Mouse (Mus musculus): ENCODE data around the gene Nifk. TPM values are rescaled to one million over a fixed set of nuclear protein-coding genes. Genes with fewer than 3 reads are reported as not detected.

Nifk gene
- polyA plus RNA-seq, 1 experiment from 2014 or later, result 56.7 TPM

DNA sequence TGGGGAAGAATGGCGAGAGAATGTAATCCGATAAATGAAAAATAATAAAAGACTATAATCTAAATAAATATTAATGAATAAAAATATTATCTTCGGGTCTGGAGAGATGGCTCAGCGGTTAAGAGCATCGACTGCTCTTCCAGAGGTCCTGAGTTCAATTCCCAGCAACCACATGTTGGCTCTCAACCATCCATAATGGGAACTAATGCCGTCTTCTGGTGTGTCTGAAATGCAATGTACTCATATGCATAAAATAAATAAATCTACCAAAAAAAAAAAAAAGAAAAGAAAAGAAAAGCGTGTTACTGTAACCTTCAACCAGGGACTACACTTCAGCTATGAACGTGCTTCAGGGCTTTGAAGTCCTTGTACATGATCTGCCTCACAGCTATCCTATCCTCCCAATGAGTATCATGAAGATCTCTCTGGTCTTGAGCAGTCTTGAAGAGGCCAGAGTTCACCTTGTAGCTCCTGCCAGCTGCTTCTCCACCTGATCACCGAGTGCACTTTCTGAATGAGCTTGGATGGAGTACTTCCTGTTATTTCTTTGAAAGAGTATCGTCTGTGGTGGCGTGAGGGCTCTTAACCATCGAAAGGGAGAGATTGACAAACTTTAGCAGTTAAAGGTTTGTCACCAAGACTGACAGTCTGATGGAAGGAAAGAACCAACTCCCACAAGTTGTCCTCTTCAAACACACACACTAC lies 9.9 kb upstream of the Nifk start, which contains the start of gene Tsn:
TSS of gene Tsn (minus strand) at position 118 of the 705 bp plus-strand sequence.
- peaks cover 6% of the 10 kb centered on the region for H3K4me1 ChIP-seq (ENCODE audit: control insufficient read depth, insufficient read depth, low read length)
- peak within 1 kb of the TSS; percentile 70 for H3K4me2 ChIP-seq
- no peaks in the 10 kb centered on the region for H3K9me3 ChIP-seq (replicated peaks; ENCODE audit: control insufficient read depth, low read length)
- H3K9ac ChIP-seq (ENCODE audit: low read depth, low read length), result peak within 1 kb of the TSS; percentile 96
- H3K36me3 ChIP-seq (ENCODE audit: control insufficient read depth, insufficient read depth, low read length), result no peaks in the 10 kb centered on the region
- 52% methylated on average over 12 of the region's 12 CpGs for WGBS (ENCODE audit: insufficient replicate concordance)
- H3K27ac ChIP-seq (ENCODE audit: low read depth, low read length), result peak within 1 kb of the TSS; percentile 89
- H3K27me3 ChIP-seq (ENCODE audit: control insufficient read depth, insufficient read depth, low read length), result no peaks in the 10 kb centered on the region
- ATAC-seq (replicated peaks; ENCODE audit: insufficient number of reproducible peaks, low FRiP score, low TSS enrichment), result no peak
- peak within 1 kb of the TSS; percentile 96 for H3K4me3 ChIP-seq (ENCODE audit: low read depth, low read length)

DNA sequence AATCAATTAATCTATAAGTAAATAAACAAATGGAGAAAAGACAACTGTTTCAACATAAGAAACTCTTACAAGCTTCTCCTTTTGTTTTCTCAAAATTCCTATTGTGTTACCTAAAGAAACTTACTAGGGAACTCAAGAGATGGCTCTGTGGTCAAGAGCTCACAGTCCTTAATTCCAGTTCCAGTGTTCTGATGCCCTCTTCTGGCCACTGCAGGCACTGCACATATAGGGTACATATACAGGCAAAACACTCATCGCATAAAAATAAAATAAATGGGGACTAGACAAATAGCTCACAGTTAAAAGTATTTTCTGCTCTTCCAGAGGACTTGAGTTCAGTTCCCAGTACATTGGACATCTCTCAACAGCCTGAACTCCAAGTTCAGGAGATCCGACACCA lies 943 bp upstream of the Nifk start:
- Histone ChIP-seq H3K36me3 (ENCODE audit: control insufficient read depth, insufficient read depth, low read length) (peaks cover 8% of the 10 kb centered on the region; the same call in 1 of the 2 replicates), H3K4me3 (ENCODE audit: low read depth, low read length) (no peak overlapping the region), H3K4me1 (ENCODE audit: control insufficient read depth, insufficient read depth, low read length) (peaks cover 8% of the 10 kb centered on the region), H3K4me2 (no peak overlapping the region), H3K27ac (ENCODE audit: low read depth, low read length) (no peak overlapping the region), H3K9ac (ENCODE audit: low read depth, low read length) (no peak overlapping the region), H3K9me3 (replicated peaks; ENCODE audit: control insufficient read depth, low read length) (no peaks in the 10 kb centered on the region), H3K27me3 (ENCODE audit: control insufficient read depth, insufficient read depth, low read length) (no peaks in the 10 kb centered on the region)
- 63% methylated on average over 2 of the region's 2 CpGs for WGBS (ENCODE audit: insufficient replicate concordance)
- ATAC-seq (replicated peaks; ENCODE audit: insufficient number of reproducible peaks, low FRiP score, low TSS enrichment), result no peak

DNA sequence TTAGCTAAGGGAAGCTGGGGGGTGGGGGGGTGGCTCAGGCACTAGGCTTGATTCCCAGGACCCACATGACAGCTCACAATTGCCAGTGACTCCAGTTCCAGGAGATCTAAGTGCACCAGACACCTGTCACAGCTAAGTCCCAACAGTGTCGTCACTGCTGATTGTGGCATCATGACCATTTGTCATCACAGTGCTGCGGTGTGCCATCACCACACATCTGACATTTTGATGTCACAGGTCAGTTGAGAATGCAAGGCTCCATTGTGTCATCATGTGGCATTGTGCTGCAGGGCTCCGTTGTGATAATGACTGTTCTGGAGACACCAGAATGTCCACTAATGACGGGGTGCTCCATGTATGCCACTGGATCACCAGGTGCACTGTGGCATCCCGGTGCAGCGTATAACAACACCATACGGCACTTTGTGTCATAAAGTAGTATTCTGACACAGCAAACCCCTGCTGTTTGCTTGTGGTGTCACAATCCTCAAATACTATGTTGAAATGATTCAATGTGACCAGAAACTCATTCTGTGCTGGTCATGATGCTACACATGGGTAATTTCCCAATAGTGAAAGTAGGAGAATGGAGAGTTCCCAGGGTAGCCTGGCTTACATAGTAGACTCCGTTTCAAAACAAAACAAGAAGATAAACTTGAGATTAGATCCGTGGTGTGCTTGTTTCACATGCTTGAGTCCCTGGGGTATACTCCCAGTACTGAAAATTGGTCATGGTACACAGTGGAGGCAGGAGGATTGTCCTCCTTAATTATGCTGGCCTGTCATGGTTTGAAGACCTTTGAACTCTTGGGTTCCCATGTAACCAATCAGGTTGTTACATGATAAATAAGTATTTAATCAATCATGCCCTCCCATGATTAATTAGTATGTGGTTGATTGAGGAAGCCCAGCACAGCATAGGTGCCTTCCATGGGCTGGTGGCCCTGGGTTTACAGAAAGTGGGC lies 13.4 kb downstream of the Nifk start:
- H3K9me3 ChIP-seq (replicated peaks; ENCODE audit: control insufficient read depth, low read length), result no peaks in the 10 kb centered on the region
- H3K4me2 ChIP-seq, result no peak overlapping the region
- peaks cover 9% of the 10 kb centered on the region for H3K36me3 ChIP-seq (ENCODE audit: control insufficient read depth, insufficient read depth, low read length)
- H3K27ac ChIP-seq (ENCODE audit: low read depth, low read length), result no peak overlapping the region
- H3K4me3 ChIP-seq (ENCODE audit: low read depth, low read length), result no peak overlapping the region
- no peaks in the 10 kb centered on the region for H3K27me3 ChIP-seq (ENCODE audit: control insufficient read depth, insufficient read depth, low read length)
- WGBS (ENCODE audit: insufficient replicate concordance), result 84% methylated on average over 9 of the region's 9 CpGs
- no peak for ATAC-seq (replicated peaks; ENCODE audit: insufficient number of reproducible peaks, low FRiP score, low TSS enrichment)
- no peak overlapping the region for H3K9ac ChIP-seq (ENCODE audit: low read depth, low read length)
- no peaks in the 10 kb centered on the region for H3K4me1 ChIP-seq (ENCODE audit: control insufficient read depth, insufficient read depth, low read length)

DNA sequence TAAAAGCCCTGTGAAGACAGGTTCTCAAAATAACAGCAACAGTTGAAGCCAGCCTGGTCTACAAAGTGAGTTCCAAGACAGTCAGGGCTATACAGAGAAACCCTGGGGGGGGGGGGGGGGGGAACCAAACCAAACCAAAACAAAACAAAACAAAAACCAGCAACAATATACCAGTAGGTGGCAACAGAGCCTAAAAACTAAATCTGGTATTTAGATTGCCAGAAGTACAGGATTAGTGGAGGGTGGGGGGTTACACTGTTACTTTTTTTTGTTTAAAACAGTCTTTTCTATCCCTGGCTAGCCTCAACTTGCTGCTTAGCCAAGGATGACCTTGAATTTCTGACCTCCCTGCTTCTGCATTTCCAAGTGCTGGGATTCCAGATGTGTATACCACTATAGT lies 14.2 kb downstream of the Nifk start:
- H3K4me3 ChIP-seq (ENCODE audit: low read depth, low read length), result no peak overlapping the region
- ATAC-seq (replicated peaks; ENCODE audit: insufficient number of reproducible peaks, low FRiP score, low TSS enrichment), result no peak
- peaks cover 9% of the 10 kb centered on the region for H3K36me3 ChIP-seq (ENCODE audit: control insufficient read depth, insufficient read depth, low read length)
- H3K9me3 ChIP-seq (replicated peaks; ENCODE audit: control insufficient read depth, low read length), result no peaks in the 10 kb centered on the region
- H3K4me2 ChIP-seq, result no peak overlapping the region
- no peak overlapping the region for H3K27ac ChIP-seq (ENCODE audit: low read depth, low read length)
- H3K27me3 ChIP-seq (ENCODE audit: control insufficient read depth, insufficient read depth, low read length), result no peaks in the 10 kb centered on the region
- H3K9ac ChIP-seq (ENCODE audit: low read depth, low read length), result no peak overlapping the region
- H3K4me1 ChIP-seq (ENCODE audit: control insufficient read depth, insufficient read depth, low read length), result no peaks in the 10 kb centered on the region

DNA sequence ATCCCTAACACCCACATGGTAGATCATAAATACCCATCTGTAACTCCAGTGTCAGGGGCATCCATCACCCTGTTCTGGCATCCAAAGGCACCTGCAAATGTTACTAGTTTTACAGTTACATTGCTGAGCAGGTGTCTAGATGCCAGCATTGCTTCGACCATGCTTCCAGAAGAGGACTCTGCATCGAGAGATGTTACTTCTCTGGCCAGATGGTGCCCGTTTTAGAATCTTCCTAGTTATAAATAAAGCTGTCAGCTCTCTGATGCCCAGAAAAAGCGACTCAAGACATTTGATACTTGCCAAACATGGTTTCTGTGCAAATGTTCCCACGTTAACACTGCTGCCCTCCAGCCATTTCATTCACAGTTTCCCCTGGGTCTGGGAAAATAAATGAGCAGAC lies 16.3 kb downstream of the Nifk start:
- no peak for ATAC-seq (replicated peaks; ENCODE audit: insufficient number of reproducible peaks, low FRiP score, low TSS enrichment)
- Histone ChIP-seq H3K27me3 (ENCODE audit: control insufficient read depth, insufficient read depth, low read length) (no peaks in the 10 kb centered on the region), H3K9ac (ENCODE audit: low read depth, low read length) (no peak overlapping the region), H3K9me3 (replicated peaks; ENCODE audit: control insufficient read depth, low read length) (no peaks in the 10 kb centered on the region), H3K27ac (ENCODE audit: low read depth, low read length) (no peak overlapping the region), H3K4me1 (ENCODE audit: control insufficient read depth, insufficient read depth, low read length) (no peaks in the 10 kb centered on the region), H3K36me3 (ENCODE audit: control insufficient read depth, insufficient read depth, low read length) (peaks cover 2% of the 10 kb centered on the region; the same call in 1 of the 2 replicates), H3K4me2 (no peak overlapping the region), H3K4me3 (ENCODE audit: low read depth, low read length) (no peak overlapping the region)
- WGBS (ENCODE audit: insufficient replicate concordance), result 66% methylated on average over 5 of the region's 5 CpGs

DNA sequence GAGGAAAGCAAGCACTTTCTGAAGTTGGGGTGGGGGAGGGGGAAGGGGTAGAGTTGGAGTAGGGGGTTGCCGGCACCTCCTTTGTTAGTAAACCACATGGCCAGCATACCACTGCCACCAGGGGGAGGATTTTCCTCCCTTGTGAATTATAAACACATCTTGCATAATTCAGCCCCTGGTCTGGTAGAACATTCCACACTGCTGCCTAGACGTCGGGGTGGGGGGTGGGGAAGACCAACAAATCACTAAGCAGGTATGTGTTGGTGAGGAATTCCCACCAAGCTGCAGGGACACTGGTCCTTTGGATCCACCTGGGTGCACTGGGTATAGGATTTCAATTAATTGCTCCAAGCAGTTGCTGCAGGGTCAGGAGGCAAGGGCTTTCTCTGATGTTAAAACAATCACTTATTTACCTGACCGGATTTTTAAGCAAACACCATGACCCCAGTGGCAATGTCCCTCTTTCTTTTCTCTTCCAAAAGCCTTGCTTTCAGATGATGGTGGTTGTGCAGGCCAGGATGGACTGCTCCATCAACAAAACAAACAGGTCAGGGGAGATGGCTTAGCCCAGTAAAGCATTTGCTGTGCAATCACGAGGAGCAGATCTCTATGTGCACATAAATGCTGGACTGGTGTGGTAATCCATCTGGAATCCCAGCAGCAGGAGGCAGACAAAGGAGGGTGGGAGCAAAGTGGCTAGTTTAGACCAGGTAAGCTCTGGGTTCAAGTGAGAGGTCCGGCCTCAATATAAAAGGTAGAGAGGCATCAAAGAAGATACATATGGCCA lies 22.2 kb downstream of the Nifk start:
- H3K9ac ChIP-seq (ENCODE audit: low read depth, low read length), result no peak overlapping the region
- H3K9me3 ChIP-seq (replicated peaks; ENCODE audit: control insufficient read depth, low read length), result no peaks in the 10 kb centered on the region
- ATAC-seq (replicated peaks; ENCODE audit: insufficient number of reproducible peaks, low FRiP score, low TSS enrichment), result no peak
- no peaks in the 10 kb centered on the region for H3K36me3 ChIP-seq (ENCODE audit: control insufficient read depth, insufficient read depth, low read length)
- H3K4me1 ChIP-seq (ENCODE audit: control insufficient read depth, insufficient read depth, low read length), result no peaks in the 10 kb centered on the region
- no peak overlapping the region for H3K27ac ChIP-seq (ENCODE audit: low read depth, low read length)
- WGBS (ENCODE audit: insufficient replicate concordance), result 37% methylated on average over 6 of the region's 6 CpGs
- no peak overlapping the region for H3K4me2 ChIP-seq
- H3K27me3 ChIP-seq (ENCODE audit: control insufficient read depth, insufficient read depth, low read length), result no peaks in the 10 kb centered on the region
- no peak overlapping the region for H3K4me3 ChIP-seq (ENCODE audit: low read depth, low read length)

DNA sequence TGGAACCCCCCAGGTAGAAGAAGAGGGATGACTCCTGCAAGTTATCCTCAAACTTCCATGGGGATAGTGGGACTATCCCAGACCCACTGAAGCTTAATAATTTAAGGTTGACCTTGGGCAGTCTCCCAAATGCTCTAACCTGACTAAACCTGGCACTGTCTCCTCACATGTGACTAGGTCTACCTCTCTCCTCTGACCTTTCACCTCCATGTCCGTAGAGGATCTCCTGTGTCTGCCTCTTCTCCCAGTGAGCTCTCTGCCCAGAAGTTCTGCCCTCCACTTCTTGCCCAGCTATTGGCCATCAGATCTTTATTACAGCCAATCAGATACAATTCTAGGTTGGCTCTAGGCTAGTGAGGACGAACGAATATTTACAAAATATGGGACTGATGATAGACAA lies 28.3 kb downstream of the Nifk start:
- Histone ChIP-seq H3K9ac (ENCODE audit: low read depth, low read length) (no peak overlapping the region), H3K4me1 (ENCODE audit: control insufficient read depth, insufficient read depth, low read length) (no peaks in the 10 kb centered on the region), H3K27ac (ENCODE audit: low read depth, low read length) (no peak overlapping the region), H3K27me3 (ENCODE audit: control insufficient read depth, insufficient read depth, low read length) (no peaks in the 10 kb centered on the region), H3K36me3 (ENCODE audit: control insufficient read depth, insufficient read depth, low read length) (no peaks in the 10 kb centered on the region), H3K4me2 (no peak overlapping the region), H3K9me3 (replicated peaks; ENCODE audit: control insufficient read depth, low read length) (no peaks in the 10 kb centered on the region), H3K4me3 (ENCODE audit: low read depth, low read length) (no peak overlapping the region)
- WGBS (ENCODE audit: insufficient replicate concordance), result 69% methylated on average over 3 of the region's 3 CpGs
- no peak for ATAC-seq (replicated peaks; ENCODE audit: insufficient number of reproducible peaks, low FRiP score, low TSS enrichment)

DNA sequence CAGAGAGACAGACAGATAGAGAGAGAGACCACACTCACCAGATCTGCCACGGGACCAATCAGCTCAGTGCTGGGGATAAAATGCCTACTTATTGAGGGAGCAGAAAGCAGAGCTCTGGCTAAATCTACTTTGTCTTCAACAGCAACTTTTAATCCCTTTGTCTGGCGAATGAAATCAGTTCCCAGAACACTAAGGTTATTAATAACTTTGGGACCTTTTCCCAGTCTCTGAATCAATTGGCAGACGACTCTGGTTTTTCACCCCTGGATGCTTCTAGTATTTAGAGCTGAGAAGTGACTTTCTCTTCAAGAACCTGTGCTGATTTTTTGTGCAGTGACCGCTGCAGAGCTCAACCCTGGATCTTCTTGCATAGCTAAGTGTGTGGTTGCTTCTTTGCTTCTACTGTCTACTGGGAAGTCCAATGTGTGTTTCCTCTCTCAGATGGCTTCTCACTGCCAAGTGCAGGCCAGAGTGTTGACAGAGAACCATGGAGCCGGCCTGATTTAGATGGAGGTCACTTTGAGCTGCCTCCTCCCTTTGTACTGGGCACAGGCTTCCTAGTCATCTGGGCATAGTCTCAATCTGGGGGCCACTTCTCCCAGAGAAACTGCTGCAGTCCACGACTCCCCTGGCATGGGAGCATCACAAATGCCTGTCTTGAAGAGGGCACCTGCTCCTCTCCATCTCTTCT lies 37.6 kb downstream of the Nifk start:
- ATAC-seq (replicated peaks; ENCODE audit: insufficient number of reproducible peaks, low FRiP score, low TSS enrichment), result no peak
- WGBS (ENCODE audit: insufficient replicate concordance), result 58% methylated on average over 6 of the region's 6 CpGs
- Histone ChIP-seq H3K27me3 (ENCODE audit: control insufficient read depth, insufficient read depth, low read length) (no peaks in the 10 kb centered on the region), H3K9me3 (replicated peaks; ENCODE audit: control insufficient read depth, low read length) (no peaks in the 10 kb centered on the region), H3K4me2 (no peak overlapping the region), H3K9ac (ENCODE audit: low read depth, low read length) (no peak overlapping the region), H3K27ac (ENCODE audit: low read depth, low read length) (no peak overlapping the region), H3K4me1 (ENCODE audit: control insufficient read depth, insufficient read depth, low read length) (no peaks in the 10 kb centered on the region), H3K4me3 (ENCODE audit: low read depth, low read length) (no peak overlapping the region), H3K36me3 (ENCODE audit: control insufficient read depth, insufficient read depth, low read length) (no peaks in the 10 kb centered on the region)

Data from heart, embryonic 11.5 days (tissue).